Mouse (Mus musculus): Measurements from ENCODE around the gene Il22ra1. TPM values are rescaled to one million over a fixed set of nuclear protein-coding genes. Genes with fewer than 3 reads are reported as not detected.

The Il22ra1 gene
- polyA plus RNA-seq, 1 experiment from 2014 or later: not detected

GRCm38 (mm10) chr4:135739672-135740071 lies 11.7 kb downstream of the Il22ra1 start:
- Histone ChIP-seq H3K4me2 (ENCODE audit: low read length) (no peak overlapping the region), H3K36me3 (ENCODE audit: control insufficient read depth, insufficient read depth, low read length) (no peaks in the 10 kb centered on the region), H3K9ac (replicated peaks; ENCODE audit: low read length) (no peak overlapping the region), H3K27me3 (ENCODE audit: control insufficient read depth, insufficient read depth, low read length) (no peaks in the 10 kb centered on the region), H3K4me3 (replicated peaks; ENCODE audit: low read depth, low read length) (no peak overlapping the region), H3K4me1 (ENCODE audit: control insufficient read depth, insufficient read depth, low read length) (no peaks in the 10 kb centered on the region), H3K9me3 (ENCODE audit: control insufficient read depth, low read length) (no peaks in the 10 kb centered on the region), H3K27ac (replicated peaks; ENCODE audit: low read depth, low read length) (no peak overlapping the region)
- DNase-seq: no peak
- 94% methylated on average over 14 of the region's 14 CpGs for WGBS
- no peak for ATAC-seq (ENCODE audit: low FRiP score, low TSS enrichment)

GRCm38 (mm10) chr4:135743520-135743919 lies 15.5 kb downstream of the Il22ra1 start:
- Histone ChIP-seq H3K4me2 (ENCODE audit: low read length) (no peak overlapping the region), H3K4me1 (ENCODE audit: control insufficient read depth, insufficient read depth, low read length) (no peaks in the 10 kb centered on the region), H3K27me3 (ENCODE audit: control insufficient read depth, insufficient read depth, low read length) (no peaks in the 10 kb centered on the region), H3K36me3 (ENCODE audit: control insufficient read depth, insufficient read depth, low read length) (no peaks in the 10 kb centered on the region), H3K27ac (replicated peaks; ENCODE audit: low read depth, low read length) (no peak overlapping the region), H3K9ac (replicated peaks; ENCODE audit: low read length) (no peak overlapping the region), H3K4me3 (replicated peaks; ENCODE audit: low read depth, low read length) (no peak overlapping the region), H3K9me3 (ENCODE audit: control insufficient read depth, low read length) (no peaks in the 10 kb centered on the region)
- WGBS: 57% methylated on average over 6 of the region's 6 CpGs
- ATAC-seq (ENCODE audit: low FRiP score, low TSS enrichment) (no peak), DNase-seq (no peak)

- no peak overlapping the region for H3K27ac ChIP-seq (replicated peaks; ENCODE audit: low read depth, low read length)
- no peak overlapping the region for H3K9ac ChIP-seq (replicated peaks; ENCODE audit: low read length)
- H3K27me3 ChIP-seq (ENCODE audit: control insufficient read depth, insufficient read depth, low read length): no peaks in the 10 kb centered on the region
- WGBS: 69% methylated on average over 16 of the region's 16 CpGs
- no peaks in the 10 kb centered on the region for H3K4me1 ChIP-seq (ENCODE audit: control insufficient read depth, insufficient read depth, low read length)
- H3K9me3 ChIP-seq (ENCODE audit: control insufficient read depth, low read length): no peaks in the 10 kb centered on the region
- no peak for DNase-seq
- H3K36me3 ChIP-seq (ENCODE audit: control insufficient read depth, insufficient read depth, low read length): no peaks in the 10 kb centered on the region
- no peak overlapping the region for H3K4me3 ChIP-seq (replicated peaks; ENCODE audit: low read depth, low read length)
- ATAC-seq (ENCODE audit: low FRiP score, low TSS enrichment): no peak
- no peak overlapping the region for H3K4me2 ChIP-seq (ENCODE audit: low read length)
These were observed 16.9 kb downstream of the Il22ra1 start for GRCm38 (mm10) chr4:135744726-135745448.

- Histone ChIP-seq H3K9me3 (ENCODE audit: control insufficient read depth, low read length) (no peaks in the 10 kb centered on the region), H3K27ac (replicated peaks; ENCODE audit: low read depth, low read length) (no peak overlapping the region), H3K36me3 (ENCODE audit: control insufficient read depth, insufficient read depth, low read length) (no peaks in the 10 kb centered on the region), H3K4me2 (ENCODE audit: low read length) (no peak overlapping the region), H3K9ac (replicated peaks; ENCODE audit: low read length) (no peak overlapping the region), H3K4me3 (replicated peaks; ENCODE audit: low read depth, low read length) (no peak overlapping the region), H3K27me3 (ENCODE audit: control insufficient read depth, insufficient read depth, low read length) (no peaks in the 10 kb centered on the region), H3K4me1 (ENCODE audit: control insufficient read depth, insufficient read depth, low read length) (no peaks in the 10 kb centered on the region)
- 81% methylated on average over 10 of the region's 10 CpGs for WGBS
- DNase-seq (no peak), ATAC-seq (ENCODE audit: low FRiP score, low TSS enrichment) (no peak)
These were observed 17.6 kb downstream of the Il22ra1 start for GRCm38 (mm10) chr4:135745613-135746012.

GRCm38 (mm10) chr4:135750896-135751295 lies 22.9 kb downstream of the Il22ra1 start:
- Histone ChIP-seq H3K27me3 (ENCODE audit: control insufficient read depth, insufficient read depth, low read length) (no peaks in the 10 kb centered on the region), H3K27ac (replicated peaks; ENCODE audit: low read depth, low read length) (no peak overlapping the region), H3K9ac (replicated peaks; ENCODE audit: low read length) (no peak overlapping the region), H3K4me3 (replicated peaks; ENCODE audit: low read depth, low read length) (no peak overlapping the region), H3K4me2 (ENCODE audit: low read length) (no peak overlapping the region), H3K36me3 (ENCODE audit: control insufficient read depth, insufficient read depth, low read length) (no peaks in the 10 kb centered on the region), H3K9me3 (ENCODE audit: control insufficient read depth, low read length) (peaks cover 6% of the 10 kb centered on the region; the same call in 1 of the 2 replicates), H3K4me1 (ENCODE audit: control insufficient read depth, insufficient read depth, low read length) (no peaks in the 10 kb centered on the region)
- ATAC-seq (ENCODE audit: low FRiP score, low TSS enrichment) (no peak), DNase-seq (no peak)
- WGBS: 74% methylated on average over 8 of the region's 8 CpGs

- 84% methylated on average over 7 of the region's 7 CpGs for WGBS
- H3K4me3 ChIP-seq (replicated peaks; ENCODE audit: low read depth, low read length): no peak overlapping the region
These were observed 24.3 kb downstream of the Il22ra1 start for GRCm38 (mm10) chr4:135752106-135752778.

GRCm38 (mm10) chr4:135752779-135753164 lies 24.8 kb downstream of the Il22ra1 start:
- ATAC-seq (ENCODE audit: low FRiP score, low TSS enrichment): no peak
- 95% methylated on average over 8 of the region's 8 CpGs for WGBS
- H3K4me1 ChIP-seq (ENCODE audit: control insufficient read depth, insufficient read depth, low read length): no peaks in the 10 kb centered on the region
- no peaks in the 10 kb centered on the region for H3K36me3 ChIP-seq (ENCODE audit: control insufficient read depth, insufficient read depth, low read length)
- no peak overlapping the region for H3K4me2 ChIP-seq (ENCODE audit: low read length)
- DNase-seq: no peak
- no peaks in the 10 kb centered on the region for H3K27me3 ChIP-seq (ENCODE audit: control insufficient read depth, insufficient read depth, low read length)
- H3K9ac ChIP-seq (replicated peaks; ENCODE audit: low read length): no peak overlapping the region
- H3K27ac ChIP-seq (replicated peaks; ENCODE audit: low read depth, low read length): no peak overlapping the region
- peaks cover 6% of the 10 kb centered on the region; the same call in 1 of the 2 replicates for H3K9me3 ChIP-seq (ENCODE audit: control insufficient read depth, low read length)
- no peak overlapping the region for H3K4me3 ChIP-seq (replicated peaks; ENCODE audit: low read depth, low read length)

More at GRCm38 (mm10) chr4:135752106-135752778, 24.3 kb downstream of the Il22ra1 start:
- H3K36me3 ChIP-seq (ENCODE audit: control insufficient read depth, insufficient read depth, low read length): no peaks in the 10 kb centered on the region
- no peak for DNase-seq
- no peak overlapping the region for H3K27ac ChIP-seq (replicated peaks; ENCODE audit: low read depth, low read length)
- no peak for ATAC-seq (ENCODE audit: low FRiP score, low TSS enrichment)
- H3K4me1 ChIP-seq (ENCODE audit: control insufficient read depth, insufficient read depth, low read length): no peaks in the 10 kb centered on the region
- no peak overlapping the region for H3K9ac ChIP-seq (replicated peaks; ENCODE audit: low read length)
- peaks cover 6% of the 10 kb centered on the region; the same call in 1 of the 2 replicates for H3K9me3 ChIP-seq (ENCODE audit: control insufficient read depth, low read length)
- no peak overlapping the region for H3K4me2 ChIP-seq (ENCODE audit: low read length)
- no peaks in the 10 kb centered on the region for H3K27me3 ChIP-seq (ENCODE audit: control insufficient read depth, insufficient read depth, low read length)

GRCm38 (mm10) chr4:135758331-135758730 lies 30.4 kb downstream of the Il22ra1 start:
- no peak for ATAC-seq (ENCODE audit: low FRiP score, low TSS enrichment)
- H3K9ac ChIP-seq (replicated peaks; ENCODE audit: low read length): no peak overlapping the region
- peaks cover 6% of the 10 kb centered on the region; the same call in 1 of the 2 replicates for H3K9me3 ChIP-seq (ENCODE audit: control insufficient read depth, low read length)
- no peak overlapping the region for H3K27ac ChIP-seq (replicated peaks; ENCODE audit: low read depth, low read length)
- H3K4me1 ChIP-seq (ENCODE audit: control insufficient read depth, insufficient read depth, low read length): no peaks in the 10 kb centered on the region
- H3K4me2 ChIP-seq (ENCODE audit: low read length): no peak overlapping the region
- H3K4me3 ChIP-seq (replicated peaks; ENCODE audit: low read depth, low read length): no peak overlapping the region
- 35% methylated on average over 4 of the region's 4 CpGs for WGBS
- H3K36me3 ChIP-seq (ENCODE audit: control insufficient read depth, insufficient read depth, low read length): no peaks in the 10 kb centered on the region
- peak; percentile 17 for DNase-seq
- no peaks in the 10 kb centered on the region for H3K27me3 ChIP-seq (ENCODE audit: control insufficient read depth, insufficient read depth, low read length)

GRCm38 (mm10) chr4:135758825-135759224 lies 30.9 kb downstream of the Il22ra1 start:
- WGBS: 30% methylated on average over 6 of the region's 6 CpGs
- peaks cover 5% of the 10 kb centered on the region; the same call in 1 of the 2 replicates for H3K9me3 ChIP-seq (ENCODE audit: control insufficient read depth, low read length)
- no peaks in the 10 kb centered on the region for H3K27me3 ChIP-seq (ENCODE audit: control insufficient read depth, insufficient read depth, low read length)
- DNase-seq (no peak), ATAC-seq (ENCODE audit: low FRiP score, low TSS enrichment) (no peak)
- H3K36me3 ChIP-seq (ENCODE audit: control insufficient read depth, insufficient read depth, low read length): no peaks in the 10 kb centered on the region
- no peak overlapping the region for H3K27ac ChIP-seq (replicated peaks; ENCODE audit: low read depth, low read length)
- no peak overlapping the region for H3K4me2 ChIP-seq (ENCODE audit: low read length)
- no peak overlapping the region for H3K4me3 ChIP-seq (replicated peaks; ENCODE audit: low read depth, low read length)
- H3K4me1 ChIP-seq (ENCODE audit: control insufficient read depth, insufficient read depth, low read length): no peaks in the 10 kb centered on the region
- H3K9ac ChIP-seq (replicated peaks; ENCODE audit: low read length): no peak overlapping the region
